Mouse (Mus musculus): ENCODE results near the gene Thsd7b.

- TF ChIP-seq CTCF (IDR thresholded peaks at IDR 0.05; ENCODE audit: borderline replicate concordance, insufficient read depth, low read length) = no peak
- no peak for TF ChIP-seq POLR2A (IDR thresholded peaks at IDR 0.05; ENCODE audit: low read depth, low read length)
Observed at GRCm38 (mm10) chr1:129484266-129485031, 211.3 kb downstream of the Thsd7b start.

Data from embryonic fibroblast, embryonic 13.5 days (primary cell).